Mouse (Mus musculus): ENCODE data around the gene Tm4sf19. TPM values are rescaled to one million over a fixed set of nuclear protein-coding genes. Genes with fewer than 3 reads are reported as not detected.

Tm4sf19 gene
- polyA plus RNA-seq, 1 experiment from 2014 or later = not detected

DNA sequence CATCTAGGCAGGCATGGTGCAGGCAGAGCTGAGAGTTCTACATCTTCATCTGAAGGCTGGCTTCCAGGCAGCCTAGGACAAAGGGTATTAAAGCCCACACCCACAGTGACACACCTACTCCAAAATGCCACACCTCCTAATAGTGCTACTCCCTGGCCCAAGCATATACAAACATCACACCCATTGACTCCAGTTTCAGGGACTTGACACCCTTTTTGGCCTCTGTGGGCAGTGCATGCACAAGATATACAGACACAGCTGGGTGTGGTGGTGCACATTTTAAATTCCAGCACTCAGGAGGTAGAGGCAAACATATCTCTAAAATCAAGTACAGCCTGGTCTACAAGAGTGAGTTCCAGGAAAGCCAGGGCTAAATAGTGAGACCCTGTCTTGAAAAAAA is 55.8 kb downstream of the Tm4sf19 start:
- no peak overlapping the region for H3K9ac ChIP-seq
- H3K9me3 ChIP-seq = no peaks in the 10 kb centered on the region
- ATAC-seq (ENCODE audit: low FRiP score, low read depth) = no peak
- no peak overlapping the region for H3K4me3 ChIP-seq
- H3K4me1 ChIP-seq = peaks cover 12% of the 10 kb centered on the region; the same call in 1 of the 2 replicates
- H3K4me2 ChIP-seq (replicated peaks) = no peak overlapping the region
- H3K36me3 ChIP-seq = peaks cover 45% of the 10 kb centered on the region
- no peaks in the 10 kb centered on the region for H3K27me3 ChIP-seq
- no peak overlapping the region for H3K27ac ChIP-seq

DNA sequence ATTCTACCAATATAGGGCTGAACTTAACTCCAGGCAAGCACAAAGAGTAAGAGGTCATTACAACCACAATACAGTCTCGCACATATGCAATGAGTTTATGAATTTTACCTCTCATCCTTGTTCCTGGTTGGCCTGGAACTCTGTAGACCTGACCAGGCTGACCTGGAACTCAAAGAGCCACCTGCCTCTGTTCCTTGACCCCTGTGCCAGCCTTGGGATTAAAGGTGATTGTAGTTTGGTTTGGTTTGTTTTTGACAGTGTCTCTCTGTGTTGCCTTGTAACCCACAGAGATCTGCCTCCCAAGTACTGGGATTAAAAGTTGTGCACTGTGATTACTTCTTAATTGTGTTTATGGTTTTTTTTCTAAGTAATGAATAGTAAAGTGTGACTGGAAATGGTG is 56.5 kb downstream of the Tm4sf19 start:
- Histone ChIP-seq H3K4me1 (peaks cover 12% of the 10 kb centered on the region; the same call in 1 of the 2 replicates), H3K4me2 (replicated peaks) (no peak overlapping the region), H3K9ac (no peak overlapping the region), H3K27ac (no peak overlapping the region), H3K27me3 (no peaks in the 10 kb centered on the region), H3K9me3 (no peaks in the 10 kb centered on the region), H3K36me3 (peaks cover 43% of the 10 kb centered on the region), H3K4me3 (no peak overlapping the region)
- 91% methylated on average over 1 of the region's 1 CpGs for WGBS
- no peak for ATAC-seq (ENCODE audit: low FRiP score, low read depth)

Other genes starting within 250 kb of the Tm4sf19 start
- 12.3 and 14.3 TPM in 2 replicates for gene Nrros, start 234.9 kb upstream of the Tm4sf19 start, polyA plus RNA-seq (2015; fragmentation: Nextera tagmentation; extraction: Ambion mirVana)
- gene Bex6, start 220.7 kb upstream of the Tm4sf19 start, polyA plus RNA-seq (2015; fragmentation: Nextera tagmentation; extraction: Ambion mirVana) = 0.36 TPM in 1 of 2 replicates, not detected in the other
- 10.5 and 12.3 TPM in 2 replicates for gene Fbxo45, start 153.3 kb upstream of the Tm4sf19 start, polyA plus RNA-seq (2015; fragmentation: Nextera tagmentation; extraction: Ambion mirVana)
- gene Wdr53, start 153.3 kb upstream of the Tm4sf19 start, polyA plus RNA-seq (2015; fragmentation: Nextera tagmentation; extraction: Ambion mirVana) = 17.0 and 18.6 TPM in 2 replicates
- gene Smco1, start 129.0 kb upstream of the Tm4sf19 start, polyA plus RNA-seq (2015; fragmentation: Nextera tagmentation; extraction: Ambion mirVana) = not detected in 2 replicates
- gene Rnf168, start 123.0 kb upstream of the Tm4sf19 start, polyA plus RNA-seq (2015; fragmentation: Nextera tagmentation; extraction: Ambion mirVana) = 37.1 and 37.2 TPM in 2 replicates
- gene Ubxn7, start 68.2 kb upstream of the Tm4sf19 start, polyA plus RNA-seq (2015; fragmentation: Nextera tagmentation; extraction: Ambion mirVana) = 29.4 and 35.7 TPM in 2 replicates
- 25.5 and 29.5 TPM in 2 replicates for gene Tctex1d2, start 19.2 kb downstream of the Tm4sf19 start, polyA plus RNA-seq (2015; fragmentation: Nextera tagmentation; extraction: Ambion mirVana)
- 43.3 and 45.6 TPM in 2 replicates for gene Pcyt1a, start 30.4 kb downstream of the Tm4sf19 start, polyA plus RNA-seq (2015; fragmentation: Nextera tagmentation; extraction: Ambion mirVana)
- gene Slc51a, start 87.4 kb downstream of the Tm4sf19 start, polyA plus RNA-seq (2015; fragmentation: Nextera tagmentation; extraction: Ambion mirVana) = 0.46 and 0.56 TPM in 2 replicates
- gene Zdhhc19, start 95.8 kb downstream of the Tm4sf19 start, polyA plus RNA-seq (2015; fragmentation: Nextera tagmentation; extraction: Ambion mirVana) = not detected in 2 replicates
- gene Tfrc, start 208.4 kb downstream of the Tm4sf19 start, polyA plus RNA-seq (2015; fragmentation: Nextera tagmentation; extraction: Ambion mirVana) = 22.4 and 24.2 TPM in 2 replicates
- 12.2 and 12.8 TPM in 2 replicates for gene Tnk2, start 243.4 kb downstream of the Tm4sf19 start, polyA plus RNA-seq (2015; fragmentation: Nextera tagmentation; extraction: Ambion mirVana)